Mouse (Mus musculus) brain, embryonic 14.5 days (tissue): Measurements from ENCODE around the gene Psen2.

Experiments used
- CTCF ChIP-seq: fragments of 200-500 bp; IDR thresholded peaks from 2 replicates; pipeline ENCODE4 v1.5.1; 2012; ENCODE audit warnings: inconsistent platforms, mild to moderate bottlenecking, moderate library complexity, borderline replicate concordance; ENCODE audit not compliant: insufficient read depth, insufficient read length; ENCODE audit errors: extremely low read depth
- POLR2A ChIP-seq: fragments of 200-500 bp; IDR thresholded peaks from 2 replicates; pipeline ENCODE4 v1.6.1; 2012; ENCODE audit warnings: mild to moderate bottlenecking, inconsistent platforms, borderline replicate concordance; ENCODE audit not compliant: poor library complexity, insufficient read depth, insufficient read length, severe bottlenecking; ENCODE audit errors: extremely low read depth

DNA sequence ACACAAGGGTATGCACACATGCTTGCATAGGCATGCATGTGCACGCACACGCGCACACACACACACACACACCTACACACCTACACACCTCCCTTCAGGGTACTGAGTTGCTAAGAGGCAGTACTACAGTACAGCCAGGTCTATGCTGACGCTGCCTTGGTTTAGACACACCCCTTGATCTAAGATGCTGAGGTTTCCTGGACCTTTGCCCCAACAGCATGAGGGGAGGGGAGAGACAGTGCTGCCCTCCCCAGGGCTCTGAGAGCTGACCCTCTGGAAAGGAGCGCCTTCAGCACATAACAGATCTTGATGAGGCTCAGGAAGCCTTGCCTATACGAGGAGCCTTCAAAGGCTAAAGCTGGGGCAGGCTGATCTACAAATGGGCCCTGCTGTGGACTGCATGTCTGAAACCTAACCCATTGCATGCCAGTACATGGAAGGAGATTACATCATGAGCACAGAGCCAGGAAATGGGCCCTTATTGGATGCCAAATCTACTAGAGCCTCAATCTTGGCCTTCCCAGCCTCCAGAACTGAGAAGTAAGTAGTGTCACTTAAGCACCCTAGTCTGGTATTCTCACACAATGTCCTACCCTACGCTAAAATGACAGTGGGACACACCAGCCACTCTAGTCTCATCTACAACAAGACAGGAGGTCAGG, 81.8 kb downstream of the Psen2 start:
- TF ChIP-seq POLR2A (no peak), CTCF (no peak)
